Mouse (Mus musculus) layer of hippocampus, adult 9-11 months (tissue): Measurements from ENCODE around the gene Olig2.

Experiments used
- DNase-seq: peaks from one replicate; pipeline ENCODE4 v3.0.0; 2022

Gene Olig2

DNA sequence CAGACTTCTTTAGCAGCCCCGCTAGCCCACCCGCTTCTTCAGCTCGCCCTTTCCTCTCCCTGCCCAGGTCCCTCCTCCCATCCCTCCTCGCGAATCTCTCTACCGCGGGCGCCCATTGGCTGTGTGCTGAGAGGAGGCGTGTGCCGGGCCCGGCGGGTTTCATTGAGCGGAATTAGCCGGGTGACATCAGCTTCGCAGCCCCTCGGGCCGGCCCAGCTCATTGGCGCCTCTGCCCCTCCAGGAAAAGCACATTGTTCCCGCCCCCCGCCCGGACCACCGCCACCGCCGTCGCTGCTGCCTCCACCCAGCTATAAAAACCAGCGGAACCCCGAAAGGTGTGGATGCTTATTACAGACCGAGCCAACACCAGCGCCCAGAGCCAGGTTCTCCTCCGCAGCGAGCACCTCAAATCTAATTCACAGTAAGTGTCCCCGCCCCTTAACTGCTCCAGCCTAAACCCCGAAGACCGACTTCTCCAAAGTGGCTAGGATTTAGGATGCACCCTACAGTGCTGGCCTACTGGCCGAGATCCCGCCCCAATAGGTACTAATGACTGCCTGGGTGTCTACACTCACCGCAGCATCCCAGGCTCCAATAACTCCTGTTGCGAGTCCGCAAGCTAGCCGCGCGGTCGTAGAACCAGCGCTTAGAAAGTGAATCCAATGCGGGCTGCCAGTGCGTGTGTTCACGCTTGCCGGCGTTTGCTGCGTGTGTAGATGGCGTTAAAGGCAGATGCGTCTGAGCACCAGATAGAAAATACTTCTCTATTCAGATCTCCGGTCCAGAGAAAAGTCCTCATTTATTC, at the start of gene Olig2:
Olig2 (plus strand) TSS at position 225 of the 805 bp plus-strand sequence.
- DNase-seq: peak; percentile 72

DNA sequence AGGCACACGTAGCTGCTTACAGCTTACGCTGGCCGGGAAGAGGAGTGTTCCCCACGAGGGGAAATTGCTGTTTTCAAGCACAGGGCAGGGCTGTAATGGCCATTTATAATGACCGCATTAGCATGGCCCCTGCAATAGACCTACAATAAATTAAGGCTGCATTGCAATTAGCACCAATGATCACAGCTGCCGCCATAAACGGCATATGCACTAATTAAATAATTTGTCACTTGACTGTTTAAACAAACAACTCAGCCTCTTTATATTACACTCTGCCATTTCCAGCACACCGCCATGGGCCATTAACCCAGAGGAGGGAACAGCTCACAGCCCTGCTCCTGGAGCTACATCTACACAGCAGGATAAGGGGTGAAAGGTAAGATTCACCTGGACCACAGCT, 49.4 kb upstream of the Olig2 start:
- DNase-seq: no peak

DNA sequence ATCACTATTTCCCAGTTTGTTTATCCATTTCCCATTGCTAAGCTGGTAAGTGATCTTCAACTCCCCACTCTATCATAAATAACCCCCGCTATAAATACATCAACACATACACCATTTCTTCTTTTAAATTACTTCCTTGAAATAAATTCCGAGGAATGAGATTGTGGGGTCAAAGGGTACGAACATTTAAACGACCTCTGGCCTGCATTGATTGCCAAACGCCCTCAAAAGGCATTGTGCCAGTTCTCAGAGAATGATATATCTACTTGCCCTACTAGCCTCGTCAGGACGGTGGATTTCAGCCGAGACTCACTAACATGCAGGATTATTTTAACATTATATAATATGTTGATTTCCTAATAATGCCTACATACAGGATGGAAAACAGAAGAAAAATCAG, 38.2 kb upstream of the Olig2 start:
- DNase-seq: no peak

DNA sequence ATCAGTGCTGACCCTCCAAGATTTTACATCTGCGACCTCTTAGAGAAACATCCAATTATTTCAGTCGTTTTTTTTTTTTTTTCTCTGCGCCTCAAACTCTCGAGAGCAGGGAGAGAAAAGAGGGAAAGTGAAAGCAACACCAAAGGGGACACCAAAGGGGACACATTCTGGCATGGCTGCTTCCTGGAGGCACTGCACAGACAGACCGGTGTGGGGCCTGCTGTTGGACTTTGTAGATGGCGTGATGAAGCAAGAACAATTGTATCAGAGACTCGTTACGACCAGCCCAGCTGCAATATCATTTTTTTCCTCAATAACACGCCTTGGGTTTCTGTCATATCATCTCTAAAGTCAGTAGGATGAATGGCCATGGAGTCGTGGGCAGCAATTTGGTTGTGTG, 37.6 kb upstream of the Olig2 start:
- no peak for DNase-seq

DNA sequence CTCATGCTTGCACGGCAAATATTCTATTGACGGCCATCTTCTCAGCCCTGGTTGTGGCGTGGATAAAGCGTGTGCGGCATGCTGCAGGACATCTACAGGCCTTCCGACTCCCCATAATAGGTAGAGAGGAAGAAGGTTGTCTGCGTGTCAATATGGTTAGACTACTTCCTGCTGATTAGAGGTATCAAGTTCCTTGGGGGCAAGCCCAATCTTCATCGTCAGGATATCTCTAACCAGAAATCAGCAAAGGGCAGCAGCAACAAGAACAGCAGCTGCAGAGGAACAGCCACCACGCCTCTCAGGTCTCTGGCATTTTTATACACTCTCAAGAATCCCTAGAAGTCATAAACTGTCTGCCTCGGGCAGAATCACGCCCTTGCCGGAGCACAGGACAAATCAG, 37.0 kb upstream of the Olig2 start:
- no peak for DNase-seq

DNA sequence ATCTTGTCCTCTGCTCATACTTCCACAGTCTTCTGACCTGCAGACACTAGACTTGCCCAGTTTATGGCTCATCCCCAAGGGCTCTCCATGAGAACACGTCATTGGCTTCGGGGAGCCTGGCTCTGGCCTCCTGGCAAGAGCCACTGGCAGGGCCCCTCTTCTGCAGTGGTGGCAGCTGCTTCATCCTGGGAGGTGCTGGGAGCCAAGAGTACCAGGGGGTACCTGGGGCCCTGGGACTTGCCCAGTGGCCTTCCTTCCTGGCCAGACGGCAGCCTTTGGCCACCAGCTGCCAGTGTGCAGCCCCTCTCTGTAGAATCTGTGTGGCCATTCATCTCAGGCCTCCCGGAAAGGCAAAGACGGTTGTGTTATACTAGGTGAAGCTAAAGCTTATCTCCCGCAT, 34.0 kb upstream of the Olig2 start:
- DNase-seq: peak; percentile 52

DNA sequence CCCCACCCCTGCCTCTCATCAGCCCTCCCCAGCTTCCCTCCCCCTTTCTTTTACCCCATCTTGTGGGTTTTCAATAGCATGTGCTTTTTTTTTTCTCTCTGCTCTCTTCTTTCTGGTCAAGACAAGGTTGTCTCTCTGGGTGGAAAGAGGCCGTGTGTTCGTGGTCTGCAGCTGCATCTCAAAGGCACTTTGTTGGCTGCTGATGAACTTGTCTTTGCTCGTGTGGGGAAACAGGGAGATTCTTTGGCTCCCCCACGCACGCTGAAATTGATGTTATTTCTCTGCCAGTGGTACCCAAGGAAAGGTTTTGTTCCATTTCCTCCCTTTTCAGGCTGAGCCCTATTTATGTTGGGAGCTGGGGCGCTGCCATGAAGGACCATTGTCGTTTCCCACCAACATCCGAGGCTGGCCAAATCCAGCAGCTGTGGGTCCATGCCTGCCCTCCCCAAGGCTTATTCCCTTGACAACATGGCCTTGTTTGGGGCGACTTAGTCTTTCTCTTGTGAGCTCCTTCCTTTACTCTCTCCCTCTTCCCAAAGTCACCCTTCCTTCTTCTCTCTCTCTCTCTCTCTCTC, 33.5 kb upstream of the Olig2 start:
- DNase-seq: peak; percentile 66

DNA sequence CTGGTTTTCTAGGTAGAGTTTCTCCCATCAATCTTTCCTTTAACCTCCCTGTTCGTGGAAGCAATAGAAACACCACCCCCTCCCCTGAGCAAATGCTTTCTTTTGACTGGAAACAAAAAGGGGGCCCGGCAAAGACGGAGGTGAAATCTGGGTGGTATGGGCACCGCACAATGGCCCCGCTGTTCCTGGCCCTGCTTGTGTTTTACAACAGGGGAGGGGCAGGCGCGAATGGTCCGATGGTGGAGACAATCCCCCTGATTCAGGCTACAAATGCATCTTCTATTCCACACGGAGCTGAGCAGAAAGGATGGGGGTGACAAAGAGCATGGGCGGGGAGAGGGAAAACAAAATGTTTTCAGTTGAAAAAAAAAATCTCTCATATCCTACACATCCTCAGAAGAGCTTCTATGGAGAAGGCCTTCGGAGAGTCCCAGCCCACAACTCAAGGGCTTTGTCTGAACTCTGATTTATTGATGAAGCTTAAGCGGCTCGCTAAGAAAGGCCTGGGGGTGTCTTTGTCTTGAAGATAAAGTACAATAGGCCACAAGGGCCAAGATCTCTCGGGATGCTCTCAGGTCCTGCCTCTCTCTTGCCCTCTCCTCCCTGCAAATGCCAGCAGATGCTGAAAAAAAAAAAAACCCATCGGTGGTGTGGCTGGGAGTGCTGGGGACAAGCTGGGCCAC, 32.4 kb upstream of the Olig2 start:
- peak; percentile 42 for DNase-seq

DNA sequence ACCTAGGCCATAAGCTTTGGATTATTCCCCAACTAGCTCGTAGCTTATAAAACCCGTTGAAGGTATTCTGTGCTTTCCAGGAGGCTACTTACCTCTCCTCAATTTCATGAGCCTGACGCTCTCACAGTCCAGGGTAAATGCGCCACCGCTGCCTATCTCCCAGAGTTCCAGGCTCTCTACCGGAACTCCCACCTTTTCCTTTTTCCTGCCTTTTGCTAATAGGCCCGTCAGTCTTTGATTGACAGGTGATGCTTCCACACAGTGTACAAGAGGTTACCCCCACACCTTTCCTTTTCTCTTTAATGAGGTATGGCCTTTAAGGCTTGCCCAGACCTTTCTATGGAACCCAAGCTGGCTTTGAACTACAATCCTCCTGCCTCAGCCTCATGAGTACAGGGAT, 25.4 kb upstream of the Olig2 start:
- no peak for DNase-seq

DNA sequence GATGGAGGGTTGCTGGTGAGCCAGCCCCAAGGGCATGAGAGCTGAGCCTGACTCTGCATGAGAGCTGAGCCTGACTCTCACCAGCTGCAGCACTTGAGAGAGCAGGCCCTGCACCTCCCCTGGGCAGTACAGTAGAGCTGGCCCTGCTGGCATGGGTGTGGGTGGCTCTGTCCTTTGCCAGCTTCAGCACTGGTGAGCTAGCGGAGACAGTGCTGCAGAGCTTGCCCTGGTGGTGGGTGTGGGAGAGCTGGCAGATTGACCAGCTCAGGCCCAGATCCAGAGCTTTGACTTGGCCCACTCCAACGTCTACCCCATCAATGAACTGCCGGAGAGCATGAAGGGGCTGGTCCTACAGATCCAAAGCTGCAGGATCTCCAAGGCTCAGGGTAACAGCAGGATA, 22.3 kb upstream of the Olig2 start:
- DNase-seq: no peak

DNA sequence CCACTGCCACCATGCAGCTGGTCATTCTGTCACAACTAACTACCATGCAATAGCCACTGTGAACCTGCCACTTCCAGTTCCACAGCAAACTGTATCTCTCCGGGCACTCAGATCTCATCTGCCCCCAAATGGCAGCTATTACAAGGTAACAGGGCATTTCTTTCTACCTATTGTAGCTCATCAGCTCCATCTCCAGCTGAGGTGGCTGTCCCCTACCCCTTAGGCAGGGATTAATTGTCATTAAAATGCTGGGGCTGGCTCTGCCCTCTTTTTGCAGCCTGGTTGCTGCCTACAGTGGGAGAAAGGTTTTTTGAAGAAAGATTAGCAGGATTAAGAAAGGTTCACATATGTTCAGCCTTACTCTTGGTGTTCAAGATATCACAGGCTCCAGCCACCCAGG, 18.9 kb upstream of the Olig2 start:
- DNase-seq: no peak

DNA sequence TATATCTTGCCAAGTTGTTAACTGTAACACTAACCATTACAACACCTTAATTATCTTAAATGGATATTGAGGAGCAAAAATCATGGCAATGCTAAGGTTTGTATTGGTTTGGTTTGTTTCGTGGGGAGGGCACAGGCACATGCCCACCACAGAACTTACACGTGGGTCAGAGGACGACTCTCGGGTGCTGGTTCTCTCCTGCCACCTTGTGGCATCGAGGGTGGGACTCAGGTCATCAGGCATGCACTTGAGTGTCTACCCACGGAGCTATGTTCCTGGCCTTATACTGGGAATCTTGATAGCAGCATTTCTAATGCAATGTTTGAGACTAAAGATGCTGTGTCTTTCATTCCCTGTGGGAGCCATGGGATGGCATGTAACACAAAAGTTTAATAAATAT, 8.2 kb upstream of the Olig2 start:
- no peak for DNase-seq

DNA sequence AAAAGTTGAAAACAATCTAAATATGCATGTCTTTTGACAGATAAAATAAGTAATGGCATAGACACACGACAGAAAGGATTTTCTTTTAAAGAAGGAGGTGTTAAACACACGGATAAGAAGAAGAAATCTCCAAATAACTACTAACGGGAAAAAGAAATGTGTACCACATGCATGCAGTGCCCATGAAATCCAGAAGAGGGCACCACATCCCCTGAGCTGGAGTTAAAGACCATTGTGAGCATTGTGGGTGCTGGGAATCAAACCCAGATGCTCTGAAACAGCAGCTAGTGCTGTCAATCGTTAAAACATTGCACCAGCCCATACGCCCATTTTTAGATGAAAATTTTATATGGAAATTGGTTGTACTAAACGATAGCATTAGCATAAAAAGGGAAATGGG, 7.3 kb upstream of the Olig2 start:
- DNase-seq: no peak

DNA sequence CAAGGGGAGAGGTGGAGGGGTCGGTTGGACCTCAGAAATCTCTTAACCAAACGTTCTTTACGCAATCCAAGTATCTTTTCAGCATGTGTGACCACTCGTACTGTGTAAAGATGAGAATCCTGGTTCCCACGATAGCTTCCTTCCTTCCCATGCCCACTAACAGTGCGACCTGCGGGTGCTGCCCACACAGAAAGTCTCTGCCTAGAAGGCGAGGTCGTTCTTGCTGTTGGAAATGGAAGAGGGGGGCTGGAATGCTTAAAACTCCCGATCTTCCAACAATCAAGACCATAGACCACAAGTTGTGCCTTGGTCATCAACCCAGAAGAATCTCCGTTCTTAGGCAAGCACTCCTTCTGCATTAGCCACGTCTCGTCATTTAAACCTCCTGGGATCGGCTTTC, 6.0 kb upstream of the Olig2 start:
- DNase-seq: no peak

DNA sequence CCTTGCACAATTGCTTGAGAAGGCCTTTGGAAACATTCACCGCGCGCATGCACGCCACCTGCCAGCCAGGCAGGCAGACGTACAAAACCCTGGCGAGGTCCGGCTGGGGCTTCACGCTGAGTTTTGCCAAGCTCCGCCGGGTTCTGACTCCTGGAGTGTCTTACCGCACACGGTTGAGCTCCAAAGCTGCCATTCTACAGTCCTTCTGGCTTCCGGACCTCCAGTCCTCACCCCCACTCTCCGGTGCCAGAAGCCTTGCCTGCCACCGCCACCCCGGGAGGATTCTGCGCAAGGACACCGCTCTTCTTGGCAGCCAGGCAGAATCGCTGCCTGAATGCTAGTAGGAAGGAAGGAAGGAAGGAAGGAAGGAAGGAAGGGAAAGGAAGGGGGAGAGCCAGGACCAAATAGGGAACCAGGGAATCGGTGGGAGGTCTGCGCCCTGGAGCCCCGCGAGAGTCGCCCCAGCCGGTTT, 3.0 kb upstream of the Olig2 start:
- no peak for DNase-seq

DNA sequence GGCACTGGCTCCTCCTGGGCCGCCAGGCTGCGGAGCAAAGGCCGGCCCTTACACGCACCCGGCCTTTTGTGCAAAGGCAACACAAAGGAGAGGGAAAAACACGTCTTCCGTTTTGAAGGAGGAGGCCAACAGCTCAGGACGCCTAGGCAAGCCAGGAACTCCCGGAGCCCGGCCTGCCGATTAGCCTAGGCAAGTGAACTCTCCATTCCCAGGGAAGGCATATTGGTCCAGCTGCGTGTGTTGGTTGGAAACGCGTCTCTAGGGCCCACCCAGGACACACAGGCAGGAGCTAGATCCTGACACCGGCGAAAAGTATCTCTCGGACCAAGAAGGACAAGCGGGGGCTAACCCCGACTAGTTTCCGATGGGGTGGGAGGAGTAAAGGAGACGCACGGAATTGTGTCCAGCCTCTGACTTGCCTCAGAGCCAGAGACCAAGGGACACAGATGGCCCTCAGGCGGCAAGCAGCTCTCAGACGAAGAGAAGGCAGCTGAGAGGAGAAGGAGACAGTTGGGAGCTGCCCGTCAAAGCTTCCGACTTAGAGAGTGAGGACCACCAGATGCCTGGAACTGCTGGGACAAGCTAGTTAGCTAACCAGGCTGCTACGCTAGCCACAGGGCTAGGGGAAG, 2.5 kb upstream of the Olig2 start:
- DNase-seq: no peak

DNA sequence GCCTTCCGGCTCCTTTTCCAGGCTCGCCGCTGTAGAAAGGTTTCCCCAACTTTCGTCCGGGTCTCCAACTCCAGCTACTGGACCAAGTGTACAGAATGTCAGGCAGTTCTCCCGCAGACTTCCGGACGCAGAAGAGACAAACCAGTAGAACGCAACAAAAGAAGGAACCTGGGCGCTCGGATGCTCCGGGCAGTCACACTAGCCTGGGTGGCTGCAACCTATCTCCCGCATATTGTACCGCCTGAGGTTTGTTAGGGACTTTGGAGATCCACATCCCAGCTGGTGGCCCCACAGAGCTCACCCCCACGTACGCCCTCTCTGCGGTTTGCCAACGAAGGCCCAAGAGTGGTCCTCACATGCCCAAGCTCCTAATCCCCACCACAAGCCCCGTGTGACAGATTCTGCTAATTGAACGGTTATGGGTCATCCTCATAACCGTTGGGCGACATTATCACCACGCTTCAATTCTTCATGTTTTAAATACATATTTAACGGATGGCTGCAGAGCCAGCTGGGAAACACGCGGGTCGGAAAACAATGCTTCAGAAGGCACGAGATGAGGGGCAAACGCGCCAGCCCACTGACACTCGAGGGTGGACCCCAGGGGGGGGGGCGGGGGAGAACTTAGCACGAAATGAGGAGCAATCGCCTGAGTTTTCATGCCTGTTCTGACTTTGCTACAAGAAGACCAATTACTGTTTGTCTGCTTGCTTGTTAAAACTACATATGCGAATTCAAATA, 1.8 kb upstream of the Olig2 start:
- DNase-seq: no peak

DNA sequence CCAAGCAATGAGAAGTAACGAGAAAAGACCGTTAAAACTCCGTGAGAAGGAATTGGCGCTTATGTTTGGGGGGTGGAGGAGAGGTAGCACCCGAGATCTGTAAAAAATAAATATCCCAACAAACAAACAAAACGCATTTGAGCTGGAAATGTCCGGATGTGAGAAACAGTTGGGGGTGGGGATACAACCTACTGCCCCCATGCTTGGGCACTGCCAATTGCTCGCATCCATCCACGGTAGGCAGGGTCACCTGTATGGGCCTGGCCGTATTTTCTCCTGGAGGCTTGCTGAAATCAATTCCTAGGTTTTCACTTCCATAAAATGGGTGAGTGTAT, 1.2 kb upstream of the Olig2 start:
- DNase-seq: no peak

DNA sequence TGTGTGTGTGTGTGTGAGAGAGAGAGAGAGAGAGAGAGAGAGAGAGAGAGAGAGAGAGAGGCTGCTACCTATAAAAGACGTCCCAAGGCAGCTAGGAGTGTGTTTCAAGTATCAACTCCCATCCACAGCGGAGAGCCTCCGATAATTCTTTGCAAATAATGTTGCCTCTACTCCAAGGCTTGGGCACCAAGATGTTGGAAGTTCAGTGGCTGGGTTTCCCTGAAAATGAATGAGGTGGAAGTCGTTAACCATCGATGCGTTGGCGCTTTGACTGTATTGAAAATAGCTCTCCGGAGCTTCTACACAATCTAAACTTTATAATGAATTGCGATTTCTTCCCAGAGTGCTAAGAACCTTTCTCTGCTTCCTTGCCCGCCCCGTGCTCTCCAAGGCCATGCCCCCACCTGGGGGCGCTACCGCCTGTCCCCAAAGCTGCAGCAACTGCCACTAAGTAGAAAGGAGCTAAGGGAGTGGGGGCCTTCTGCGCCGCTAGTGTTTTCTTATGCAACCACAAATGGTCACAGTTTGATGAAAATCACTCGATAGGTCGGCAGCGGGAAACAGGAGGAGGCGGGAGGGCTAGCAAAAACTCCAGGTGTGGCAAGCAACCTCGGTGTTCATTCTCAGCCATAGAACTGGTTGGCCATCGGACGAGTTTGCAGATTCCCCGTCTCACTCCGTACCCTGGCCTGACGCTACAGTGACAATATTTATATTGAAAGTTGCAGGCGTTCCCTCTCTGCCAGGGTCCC, 600 bp upstream of the Olig2 start:
- peak; percentile 46 for DNase-seq

DNA sequence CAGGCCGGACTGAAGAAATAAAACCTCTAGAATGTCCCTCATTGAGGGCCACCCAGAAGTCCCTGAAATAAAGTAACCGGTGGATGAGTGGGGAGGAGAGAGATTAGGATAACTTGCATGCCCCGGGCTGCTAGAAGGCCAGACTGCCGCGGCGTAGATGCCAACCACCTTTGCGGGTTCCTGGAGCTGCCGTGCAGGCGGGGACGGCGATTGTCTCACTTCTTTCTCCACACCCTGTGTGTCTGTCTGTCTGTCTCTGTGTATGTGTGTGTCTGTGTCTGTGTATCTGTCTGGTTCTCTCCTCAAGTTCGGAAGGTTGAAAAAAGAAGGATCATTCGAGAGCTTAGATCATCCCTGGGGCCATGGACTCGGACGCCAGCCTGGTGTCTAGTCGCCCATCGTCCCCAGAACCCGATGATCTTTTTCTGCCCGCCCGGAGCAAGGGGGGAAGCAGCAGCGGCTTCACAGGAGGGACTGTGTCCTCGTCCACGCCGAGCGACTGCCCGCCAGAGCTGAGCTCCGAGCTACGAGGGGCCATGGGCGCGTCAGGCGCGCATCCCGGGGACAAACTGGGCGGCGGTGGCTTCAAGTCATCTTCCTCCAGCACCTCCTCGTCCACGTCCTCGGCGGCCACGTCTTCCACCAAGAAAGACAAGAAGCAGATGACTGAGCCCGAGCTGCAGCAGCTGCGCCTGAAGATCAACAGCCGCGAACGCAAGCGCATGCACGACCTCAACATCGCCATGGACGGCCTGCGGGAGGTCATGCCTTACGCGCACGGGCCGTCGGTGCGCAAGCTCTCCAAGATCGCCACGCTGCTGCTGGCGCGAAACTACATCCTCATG, 1.0 kb downstream of the Olig2 start:
- DNase-seq: no peak
